Mouse (Mus musculus): ENCODE data around the gene Piga. TPM values are rescaled to one million over a fixed set of nuclear protein-coding genes. Genes with fewer than 3 reads are reported as not detected.

Gene Piga
- total and polyA plus RNA-seq, 3 experiments: 9.2 to 17.8 (median 14.7) TPM

- Histone ChIP-seq H3K4me3 (replicated peaks in 1 of 3; ENCODE audit: low read depth in 2 of 3, low read length in 2 of 3, poor library complexity in 1 of 3) (no peak overlapping the region), H3K36me3 (replicated peaks in 1 of 2; ENCODE audit: control insufficient read depth in 1 of 2, insufficient read depth in 1 of 2, low read length in 1 of 2) (no peaks in the 10 kb centered on the region), H3K9ac (ENCODE audit: insufficient read depth, low read depth) (no peak overlapping the region), H3K4me1 (ENCODE audit: control insufficient read depth in 1 of 2, insufficient read depth in 2 of 2) (no peaks in the 10 kb centered on the region), H3K27ac (ENCODE audit: insufficient read depth, low read depth) (no peak overlapping the region), H3K79me2 (replicated peaks; ENCODE audit: control insufficient read depth, extremely low read depth, insufficient read depth, poor library complexity, severe bottlenecking) (no peaks in the 10 kb centered on the region), H3K9me3 (replicated peaks; ENCODE audit: low read length) (no peaks in the 10 kb centered on the region), H3K27me3 (replicated peaks) (no peaks in the 10 kb centered on the region), H3K4me2 (ENCODE audit: insufficient read depth, low read depth, poor library complexity, severe bottlenecking) (no peak overlapping the region)
- in situ Hi-C loops (cut with MboI; ENCODE audit: low pct_ligation_motif_present, low pct_unique_long_range_greater_than_20kb, low sequenced_read_pairs) (no loop called here), dilution Hi-C loops (cut with MboI; ENCODE audit: extremely low pct_ligation_motif_present, extremely low pct_unique_long_range_greater_than_20kb, low sequenced_read_pairs) (no loop called here)
- DNase-seq (ENCODE audit: extremely low read depth): peak; percentile 6
- TF ChIP-seq JUND (conservative IDR thresholded peaks at IDR 0.05; ENCODE audit: low read depth, low read length) (no peak), NELFE (IDR thresholded peaks at IDR 0.05; ENCODE audit: low read depth, low read length) (no peak), IRF4 (IDR thresholded peaks at IDR 0.05; ENCODE audit: low read depth, low read length) (no peak), ZNF384 (IDR thresholded peaks at IDR 0.05; ENCODE audit: low read depth, low read length) (no peak), SIN3A (IDR thresholded peaks at IDR 0.05; ENCODE audit: low read length) (no peak), JUN (IDR thresholded peaks at IDR 0.05; ENCODE audit: insufficient read depth, low read depth, low read length) (no peak), RCOR1 (conservative IDR thresholded peaks at IDR 0.05; ENCODE audit: low read depth, low read length) (no peak), MAZ (IDR thresholded peaks at IDR 0.05; ENCODE audit: low read depth, low read length) (no peak), ZC3H11A (IDR thresholded peaks at IDR 0.05; ENCODE audit: low read depth, low read length) (no peak), KAT2A (IDR thresholded peaks at IDR 0.05; ENCODE audit: insufficient replicate concordance, low read length) (no peak), SMC3 (IDR thresholded peaks at IDR 0.05; ENCODE audit: low read depth, low read length) (no peak), USF2 (conservative IDR thresholded peaks at IDR 0.05; ENCODE audit: low read depth, low read length) (no peak), EP300 (IDR thresholded peaks at IDR 0.05; ENCODE audit: low read length) (no peak)
Measured at GRCm38 (mm10) chrX:164446106-164446551, 26.5 kb downstream of the Piga start.

DNA sequence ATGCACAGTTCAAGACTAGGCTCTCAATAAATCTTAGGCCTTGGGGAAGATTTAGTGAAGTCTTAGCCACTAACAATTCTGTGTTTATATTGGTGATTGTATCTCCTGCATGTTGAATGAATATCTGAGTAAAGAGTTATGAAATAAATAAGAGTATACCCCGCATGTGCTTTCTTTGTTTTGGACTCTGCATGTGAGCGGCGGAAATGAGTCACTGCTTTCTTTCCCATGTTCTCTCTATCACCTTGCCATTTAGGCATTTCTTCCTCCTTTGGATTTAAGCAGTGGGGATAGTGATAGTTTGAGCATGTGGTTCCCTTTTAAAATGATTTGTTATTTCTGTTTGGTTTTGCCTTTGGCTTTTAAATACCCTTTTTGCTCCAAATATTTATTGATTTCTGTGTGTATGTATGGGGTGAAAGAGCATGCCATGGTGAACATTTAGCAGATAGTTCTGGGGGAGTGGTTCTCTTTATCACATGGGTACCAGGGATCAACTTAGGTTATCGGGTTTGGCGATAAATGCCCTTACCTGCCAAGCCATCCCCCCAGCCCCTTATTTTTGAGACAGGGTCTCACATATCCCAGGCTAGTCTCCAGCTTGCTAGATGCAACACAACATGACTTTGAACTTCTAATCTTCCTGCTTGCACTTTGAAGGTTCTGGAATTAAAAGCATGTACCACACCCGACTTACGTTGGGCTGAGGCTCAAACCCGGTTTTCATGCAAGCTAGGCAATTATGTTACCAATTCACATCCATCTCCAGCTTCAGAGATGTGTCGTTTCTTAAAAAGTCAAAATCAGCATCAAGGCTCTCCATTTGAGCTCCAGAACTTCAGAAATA is 27.5 kb downstream of the Piga start:
- H3K4me2 ChIP-seq (ENCODE audit: insufficient read depth, low read depth, poor library complexity, severe bottlenecking): no peak overlapping the region
- H3K9ac ChIP-seq (ENCODE audit: insufficient read depth, low read depth): no peak overlapping the region
- TF ChIP-seq MAZ (IDR thresholded peaks at IDR 0.05; ENCODE audit: low read depth, low read length) (no peak), ZC3H11A (IDR thresholded peaks at IDR 0.05; ENCODE audit: low read depth, low read length) (no peak), JUN (IDR thresholded peaks at IDR 0.05; ENCODE audit: insufficient read depth, low read depth, low read length) (no peak), TBP (conservative IDR thresholded peaks at IDR 0.05; ENCODE audit: low read depth, low read length) (no peak), TCF12 (IDR thresholded peaks at IDR 0.05; ENCODE audit: low read depth, low read length) (no peak), MYC (IDR thresholded peaks at IDR 0.05; ENCODE audit: low read depth, low read length) (no peak)
- dilution Hi-C loops (cut with MboI; ENCODE audit: extremely low pct_ligation_motif_present, extremely low pct_unique_long_range_greater_than_20kb, low sequenced_read_pairs): no loop called here
- no peaks in the 10 kb centered on the region for H3K27me3 ChIP-seq (replicated peaks)
- no peaks in the 10 kb centered on the region for H3K4me1 ChIP-seq (ENCODE audit: control insufficient read depth in 1 of 2, insufficient read depth in 2 of 2)
- no peak overlapping the region for H3K4me3 ChIP-seq (replicated peaks in 1 of 3; ENCODE audit: low read depth in 2 of 3, low read length in 2 of 3, poor library complexity in 1 of 3)
- DNase-seq (ENCODE audit: extremely low read depth): no peak
- in situ Hi-C loops (cut with MboI; ENCODE audit: low pct_ligation_motif_present, low pct_unique_long_range_greater_than_20kb, low sequenced_read_pairs): no loop called here
- no peaks in the 10 kb centered on the region for H3K79me2 ChIP-seq (replicated peaks; ENCODE audit: control insufficient read depth, extremely low read depth, insufficient read depth, poor library complexity, severe bottlenecking)
- no peaks in the 10 kb centered on the region for H3K36me3 ChIP-seq (replicated peaks in 1 of 2; ENCODE audit: control insufficient read depth in 1 of 2, insufficient read depth in 1 of 2, low read length in 1 of 2)
- H3K9me3 ChIP-seq (replicated peaks; ENCODE audit: low read length): no peaks in the 10 kb centered on the region
- no peak overlapping the region for H3K27ac ChIP-seq (ENCODE audit: insufficient read depth, low read depth)

Measured in CH12.LX (cell line).